Mouse (Mus musculus) lung, adult 2 months (tissue): ENCODE data around the gene Robo2. TPM values are rescaled to one million over a fixed set of nuclear protein-coding genes. Genes with fewer than 3 reads are reported as not detected.
A peak's percentile ranks its signal among the peaks of the same experiment; 100 is the strongest.

ENCODE experiments used
- DNase-seq: peaks from one replicate; pipeline ENCODE4 v3.0.0; 2022
- H3K4me1 ChIP-seq: fragments of 200-500 bp; 2 replicates; pipeline ENCODE4 v1.6.1; 2011; ENCODE audit warnings: low read length; ENCODE audit not compliant: control insufficient read depth, insufficient read depth
- H3K4me3 ChIP-seq: fragments of 200-500 bp; replicated peaks from 2 replicates; pipeline ENCODE3; 2011; ENCODE audit warnings: low read depth, mild to moderate bottlenecking, control low read depth, low read length; ENCODE audit errors: extremely low read depth
- CTCF ChIP-seq: fragments of 200-500 bp; IDR thresholded peaks from 2 replicates; pipeline ENCODE4 v1.5.1; 2011; ENCODE audit warnings: mild to moderate bottlenecking, low read length, control low read depth; ENCODE audit not compliant: insufficient read depth
- POLR2A ChIP-seq: fragments of 200-500 bp; IDR thresholded peaks from 2 replicates; pipeline ENCODE4 v1.6.1; 2011; ENCODE audit warnings: low read depth, mild to moderate bottlenecking, control low read depth, low read length, borderline replicate concordance; ENCODE audit errors: extremely low read depth
- WGBS: fragments of 180-500 bp; shearing (Covaris S2); methylation state at CpG from one replicate; pipeline ENCODE4 v1.1.7; 2018; 5-methylcytosine and 5-hydroxymethylcytosine counted together
- polyA plus RNA-seq: library from polyadenylated mRNA; depleted of rRNA; stranded (reverse); fragments of >200 nt; gene quantifications from 2 replicates; pipeline ENCODE4 v1.2.3, GENCODE M21; 2012; rRNA removed

Robo2 gene
- polyA plus RNA-seq, result 16.8 and 19.7 TPM in 2 replicates

DNA sequence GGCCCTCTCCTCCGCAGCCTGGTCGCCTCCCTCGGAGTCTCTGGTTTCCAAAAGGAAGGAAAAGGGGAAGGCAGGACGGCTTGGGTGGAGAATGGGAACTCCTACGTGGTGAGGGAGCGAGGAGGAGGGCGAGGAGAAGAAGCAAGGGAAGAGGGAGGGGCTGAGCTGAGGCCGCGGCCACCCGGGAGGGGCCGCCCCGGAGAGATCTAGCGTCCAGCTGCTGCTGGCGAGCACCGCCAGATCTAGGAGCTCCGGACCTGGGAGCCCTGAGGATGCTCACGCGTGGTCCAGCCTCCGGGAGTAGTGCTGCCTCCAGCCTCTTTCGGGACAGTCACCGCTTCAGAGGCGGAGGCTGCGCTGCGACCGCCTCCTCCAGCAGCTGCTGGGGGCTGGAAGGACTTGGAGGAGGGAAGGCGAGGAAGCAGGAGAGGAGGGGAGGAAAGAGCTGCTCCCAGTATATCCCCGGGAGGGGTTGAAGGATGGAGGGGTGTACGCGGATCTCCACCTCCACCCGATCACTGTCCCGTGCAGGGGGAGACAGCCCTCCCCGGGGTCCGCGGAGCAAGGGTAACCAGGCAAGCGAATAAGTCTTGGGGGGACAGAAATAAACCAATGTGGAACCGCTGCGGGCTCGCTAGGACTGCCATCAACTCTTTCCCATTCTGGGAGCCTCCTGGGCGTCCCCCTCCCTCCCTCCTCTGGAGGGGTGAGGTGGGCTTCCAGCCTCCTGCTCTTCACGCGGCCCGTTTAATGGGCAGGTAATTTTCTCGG lies at the start of gene Robo2:
TSS of gene Robo2 (minus strand) at position 345 of the 771 bp plus-strand sequence.
- Histone ChIP-seq H3K4me3 (peak within 1 kb of the TSS; percentile 47), H3K4me1 (no peaks in the 10 kb centered on the region; the same call in 1 of the 2 replicates)
- no peak for TF ChIP-seq CTCF
- TF ChIP-seq POLR2A, result no peak
- under 1% methylated on average over 43 of the region's 43 CpGs for WGBS
- DNase-seq, result peak; percentile 33

DNA sequence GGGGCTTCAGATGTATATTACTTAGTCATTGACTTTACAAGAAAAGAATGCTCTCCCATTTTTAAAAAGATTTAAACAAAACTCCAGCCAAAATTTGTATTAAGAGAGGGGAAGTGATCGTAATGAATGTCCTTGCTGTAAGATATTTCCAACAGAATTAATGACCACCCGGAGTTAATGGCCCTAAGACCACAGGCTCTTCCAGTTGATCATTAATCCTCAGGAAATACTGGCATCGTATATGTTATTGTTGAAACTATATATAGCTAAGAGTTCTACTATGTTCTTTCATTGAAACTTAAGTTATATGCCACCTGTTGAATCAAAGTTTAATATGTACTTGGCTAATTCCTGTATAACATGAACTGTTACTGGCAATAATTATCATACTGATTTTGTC lies 46.5 kb upstream of the Robo2 start:
- no peak overlapping the region for H3K4me3 ChIP-seq
- no peaks in the 10 kb centered on the region for H3K4me1 ChIP-seq
- no peak for TF ChIP-seq CTCF
- no peak for TF ChIP-seq POLR2A
- no peak for DNase-seq
- WGBS, result 51% methylated on average over 3 of the region's 3 CpGs

DNA sequence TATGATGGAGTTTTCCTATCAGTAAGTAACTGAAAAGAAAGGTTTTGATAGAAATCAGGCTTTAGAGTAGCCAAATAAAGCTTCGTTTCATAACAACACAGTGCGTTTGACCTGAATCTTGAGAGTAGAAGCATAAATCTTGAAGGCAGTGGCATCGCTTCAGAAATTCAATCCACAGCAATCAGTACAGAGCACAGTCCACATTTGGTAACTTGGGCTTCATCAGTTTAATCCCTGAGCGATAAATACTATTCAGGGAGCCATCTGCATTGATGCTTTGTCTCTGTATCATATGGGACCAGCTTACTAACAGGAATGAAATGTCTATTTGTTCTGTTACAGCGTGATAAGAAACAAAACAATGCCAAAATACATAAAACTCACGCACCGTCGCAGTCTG lies 46.1 kb upstream of the Robo2 start:
- Histone ChIP-seq H3K4me1 (no peaks in the 10 kb centered on the region), H3K4me3 (no peak overlapping the region)
- DNase-seq, result no peak
- TF ChIP-seq POLR2A (no peak), CTCF (no peak)
- WGBS, result 76% methylated on average over 8 of the region's 8 CpGs

DNA sequence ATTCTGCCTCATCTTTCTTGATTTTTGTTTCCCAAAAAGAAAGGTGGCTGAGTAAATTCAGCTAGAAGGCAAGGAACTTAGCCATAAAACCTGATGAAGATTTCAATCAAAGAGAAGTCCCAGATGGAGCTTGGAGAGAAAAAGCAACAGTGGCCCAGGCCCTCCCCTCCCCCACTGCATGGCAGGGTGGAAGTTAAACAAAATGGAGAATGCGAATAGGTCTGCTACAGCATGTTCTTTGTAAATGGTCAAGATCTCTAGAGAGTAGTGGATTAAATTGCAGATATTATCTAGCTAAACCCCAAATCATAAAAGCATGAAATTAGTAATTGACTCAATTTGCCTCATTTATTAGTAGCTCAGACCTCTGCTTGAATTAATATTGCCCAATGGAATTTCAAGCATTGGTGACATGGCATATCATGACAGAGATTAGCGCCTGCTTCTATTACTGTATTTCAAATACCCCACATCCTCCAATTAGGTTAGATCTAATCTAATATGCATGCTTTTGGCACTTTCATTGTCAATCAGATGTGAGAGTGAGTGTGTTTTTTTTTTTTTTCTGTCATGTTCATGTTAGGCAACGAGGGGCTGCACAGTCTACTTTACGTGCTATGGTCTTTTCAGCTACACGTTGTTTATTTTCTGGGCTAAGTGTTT lies 45.3 kb upstream of the Robo2 start:
- TF ChIP-seq POLR2A (no peak), CTCF (no peak)
- 76% methylated on average over 5 of the region's 5 CpGs for WGBS

DNA sequence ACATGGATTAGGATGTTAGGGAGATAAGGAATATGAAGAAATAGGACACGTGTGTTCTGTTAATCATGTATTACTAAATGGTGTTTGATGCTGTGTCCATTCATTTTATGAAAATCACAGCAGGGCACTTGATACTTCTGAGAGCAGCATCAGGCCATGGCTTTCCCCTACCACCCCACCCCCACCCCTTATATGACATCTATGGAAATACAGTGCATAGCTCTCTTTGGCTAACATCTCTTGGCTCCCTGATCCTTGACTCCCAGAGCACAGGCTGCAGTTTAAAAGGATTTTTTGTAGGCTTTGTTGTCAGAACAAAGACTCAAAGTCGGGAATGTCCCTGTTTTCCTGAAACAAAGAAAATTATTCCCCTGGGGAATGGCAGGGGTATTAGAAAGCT lies 43.6 kb upstream of the Robo2 start:
- no peak overlapping the region for H3K4me3 ChIP-seq
- no peak for DNase-seq
- no peaks in the 10 kb centered on the region for H3K4me1 ChIP-seq
- TF ChIP-seq CTCF (no peak), POLR2A (no peak)
- 37% methylated on average over 2 of the region's 2 CpGs for WGBS

More for the DNA sequence above, 45.3 kb upstream of the Robo2 start:
- H3K4me1 ChIP-seq, result no peaks in the 10 kb centered on the region
- no peak for DNase-seq
- H3K4me3 ChIP-seq, result no peak overlapping the region

DNA sequence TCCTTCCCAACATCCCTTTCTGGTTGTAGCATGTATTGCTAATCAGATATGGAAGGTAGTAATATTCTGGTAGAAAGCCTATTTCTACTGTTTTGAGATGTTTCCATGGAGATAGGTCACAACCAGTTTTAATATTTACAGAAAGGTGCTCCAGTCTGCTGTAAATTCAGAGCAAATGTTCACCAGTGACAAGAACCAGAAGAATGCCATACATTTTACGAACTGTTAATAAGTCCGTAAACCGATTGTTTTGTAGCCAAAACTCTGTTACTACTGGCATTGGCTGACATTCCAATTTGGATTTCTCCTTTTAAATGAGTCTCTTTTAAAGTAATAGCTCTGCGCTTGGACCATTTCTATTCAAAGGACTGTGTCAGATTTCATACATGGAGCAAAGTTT lies 36.4 kb upstream of the Robo2 start:
- TF ChIP-seq POLR2A (no peak), CTCF (no peak)
- Histone ChIP-seq H3K4me3 (no peak overlapping the region), H3K4me1 (no peaks in the 10 kb centered on the region)
- no peak for DNase-seq
- WGBS, result 89% methylated on average over 4 of the region's 4 CpGs

DNA sequence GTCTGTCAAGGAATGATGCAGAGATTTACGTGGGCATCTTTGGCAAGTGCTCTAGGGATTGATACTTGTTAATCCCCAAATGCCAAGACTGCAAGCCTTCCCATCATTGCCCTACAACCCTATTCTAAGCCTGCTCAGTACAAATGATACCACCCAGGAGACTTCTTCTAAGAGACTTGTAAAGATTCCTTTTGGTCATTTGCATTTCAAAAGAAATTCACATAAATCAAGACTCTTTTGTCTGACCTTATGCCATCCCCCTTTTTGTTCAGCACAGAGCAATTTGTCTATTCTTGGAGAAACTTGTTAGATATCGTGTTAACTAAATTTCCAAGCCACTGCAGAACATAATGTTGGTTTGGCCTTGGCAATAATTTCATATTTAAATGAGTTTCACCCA lies 15.4 kb upstream of the Robo2 start:
- Histone ChIP-seq H3K4me3 (no peak overlapping the region), H3K4me1 (no peaks in the 10 kb centered on the region)
- TF ChIP-seq CTCF (no peak), POLR2A (no peak)
- WGBS, result 64% methylated on average over 2 of the region's 2 CpGs
- no peak for DNase-seq

DNA sequence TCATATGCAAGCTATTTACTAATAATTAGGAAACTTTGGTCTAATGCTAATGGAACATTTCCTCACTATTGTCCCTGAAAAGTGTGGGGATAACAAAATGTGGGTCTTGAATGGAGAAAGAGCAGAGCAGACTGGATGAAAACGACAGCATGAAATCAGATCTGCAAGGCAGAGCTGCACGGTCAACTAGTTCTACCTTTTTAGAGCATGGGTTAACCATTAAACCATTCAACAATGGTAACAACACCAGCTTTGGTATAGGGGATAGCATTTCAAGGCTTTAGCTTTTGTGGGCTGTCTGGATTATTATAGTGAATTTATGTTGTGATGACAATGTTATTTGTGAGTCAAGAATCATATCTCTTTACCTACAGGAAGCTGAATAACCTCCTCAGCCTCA lies 8.7 kb upstream of the Robo2 start:
- no peak overlapping the region for H3K4me3 ChIP-seq
- H3K4me1 ChIP-seq, result no peaks in the 10 kb centered on the region
- WGBS, result 62% methylated on average over 2 of the region's 2 CpGs
- no peak for DNase-seq
- TF ChIP-seq POLR2A, result no peak

DNA sequence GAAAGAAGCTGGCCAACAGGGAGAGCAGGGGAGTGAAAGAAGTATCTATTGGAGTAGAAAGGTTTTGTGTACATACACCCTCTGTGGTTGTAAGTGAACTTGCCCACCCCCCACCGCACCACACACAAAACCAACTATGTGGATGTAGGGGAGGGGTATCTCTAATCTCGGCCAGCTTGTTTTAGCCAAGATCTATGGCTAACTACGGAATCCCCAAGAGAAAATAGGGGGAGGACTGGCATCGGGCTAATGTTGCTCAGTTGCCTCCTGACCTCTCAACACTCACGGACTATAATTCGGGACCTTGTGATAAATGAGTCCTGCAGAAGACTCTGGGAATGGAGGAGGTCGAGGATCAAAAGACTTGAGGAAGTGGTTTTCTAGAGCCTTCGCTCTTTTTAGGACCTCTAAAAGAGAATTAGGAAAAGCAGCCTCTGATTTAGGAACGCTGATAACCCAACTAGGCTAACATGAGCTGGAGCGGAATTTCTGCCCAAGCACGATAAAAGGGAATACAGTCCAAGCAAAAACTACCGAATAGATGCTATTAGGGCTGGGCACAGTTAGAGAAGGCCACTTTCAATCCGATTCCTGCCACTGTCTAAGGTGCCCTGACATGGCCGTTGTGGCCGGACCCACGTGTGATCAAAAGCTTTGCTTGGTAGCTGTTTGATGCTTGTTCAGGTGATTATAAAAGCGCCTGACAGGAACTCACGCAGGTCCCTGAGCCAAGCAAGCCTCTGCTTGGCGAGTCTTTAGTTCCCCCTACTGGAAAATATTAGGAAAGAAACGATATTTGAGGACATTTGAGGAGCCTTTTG lies 1.1 kb upstream of the Robo2 start:
- DNase-seq, result peak; percentile 28
- no peaks in the 10 kb centered on the region; the same call in 1 of the 2 replicates for H3K4me1 ChIP-seq
- under 1% methylated on average over 20 of the region's 20 CpGs for WGBS
- no peak for TF ChIP-seq POLR2A
- TF ChIP-seq CTCF, result peak; percentile 31
- peak overlapping the region; percentile 55 for H3K4me3 ChIP-seq

DNA sequence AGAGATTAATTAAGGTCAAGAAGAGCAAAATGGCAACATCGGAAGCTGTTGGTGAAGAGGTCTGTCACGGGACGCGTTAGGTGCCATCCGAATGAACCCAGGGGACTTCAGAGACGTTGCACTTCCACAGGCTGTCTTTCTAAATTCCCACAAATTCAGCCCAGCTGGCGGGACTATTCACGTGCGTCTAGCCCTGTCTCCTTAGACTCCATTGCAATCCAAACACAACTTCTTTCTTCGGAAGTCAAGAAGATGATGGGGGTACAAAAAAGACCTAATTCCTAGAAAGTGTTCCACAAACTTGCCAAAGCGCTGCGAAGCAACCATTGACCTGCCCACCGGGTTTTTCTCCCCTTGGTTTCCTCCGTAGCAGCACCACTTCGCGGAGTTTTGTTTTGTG lies 604 bp downstream of the Robo2 start:
- Histone ChIP-seq H3K4me1 (no peaks in the 10 kb centered on the region; the same call in 1 of the 2 replicates), H3K4me3 (peak overlapping the region; percentile 47)
- no peak for DNase-seq
- no peak for TF ChIP-seq POLR2A
- TF ChIP-seq CTCF, result no peak
- WGBS, result 3% methylated on average over 16 of the region's 16 CpGs
